Comparison of ENCODE assay signal across 25 mouse cellular contexts in genomic region chr16:5377001-5377400, GRCm38 (mm10).
"Had no signal": no experiment of that assay in that cellular context is flagged by ENCODE, and none has a peak within 500 bp of the region (broad histone marks: within the 10 kb centered on the region; RNA-seq: fewer than 3 reads in every experiment).

No protein-coding gene starts in this region.

- H3K4me1 ChIP-seq: heart, embryonic 10.5 days; heart, embryonic 12.5 days; hindbrain, embryonic 12.5 days; hindbrain, embryonic 15.5 days; kidney, embryonic 15.5 days; limb, embryonic 13.5 days; limb, embryonic 15.5 days; liver, embryonic 12.5 days had no signal

- H3K36me3 ChIP-seq: heart, embryonic 10.5 days; heart, embryonic 12.5 days; hindbrain, embryonic 12.5 days; hindbrain, embryonic 15.5 days; kidney, embryonic 15.5 days; limb, embryonic 13.5 days; limb, embryonic 15.5 days; liver, embryonic 12.5 days had no signal

- H3K9ac ChIP-seq: forebrain, postnatal 0 days; heart, embryonic 12.5 days; hindbrain, embryonic 12.5 days; hindbrain, embryonic 15.5 days; kidney, embryonic 15.5 days; limb, embryonic 13.5 days; limb, embryonic 15.5 days; liver, embryonic 12.5 days had no signal

- H3K27ac ChIP-seq: heart, embryonic 10.5 days; hindbrain, embryonic 12.5 days; hindbrain, embryonic 15.5 days; hindbrain, postnatal 0 days; kidney, embryonic 15.5 days; kidney, postnatal 0 days; limb, embryonic 13.5 days; limb, embryonic 15.5 days; liver, embryonic 12.5 days had no signal

- DNase-seq: forebrain, postnatal 0 days; gastrocnemius, postnatal 14 days; gastrocnemius, postnatal 36 days; heart, adult 18-20 months; heart, postnatal 14 days; heart, postnatal 36 days; kidney, adult 11 months; kidney, adult 2 months; kidney, adult 9 months; kidney, postnatal 14 days; kidney, postnatal 36 days; layer of hippocampus, adult 9-11 months; layer of hippocampus, postnatal 36 days; left cerebral cortex, postnatal 4 days had no signal

- H3K4me3 ChIP-seq: heart, embryonic 10.5 days; heart, embryonic 12.5 days; hindbrain, embryonic 12.5 days; hindbrain, embryonic 15.5 days; kidney, embryonic 15.5 days; limb, embryonic 13.5 days; limb, embryonic 15.5 days; liver, embryonic 12.5 days had no signal

- H3K27me3 ChIP-seq: heart, embryonic 12.5 days; hindbrain, embryonic 12.5 days; hindbrain, embryonic 15.5 days; kidney, embryonic 15.5 days; limb, embryonic 13.5 days; limb, embryonic 15.5 days had no signal

- H3K4me2 ChIP-seq: heart, embryonic 12.5 days; hindbrain, embryonic 12.5 days; hindbrain, embryonic 15.5 days; kidney, embryonic 15.5 days; limb, embryonic 13.5 days; limb, embryonic 15.5 days; liver, embryonic 12.5 days had no signal

- H3K9me3 ChIP-seq: heart, embryonic 10.5 days; heart, embryonic 12.5 days; hindbrain, embryonic 12.5 days; hindbrain, embryonic 15.5 days; kidney, embryonic 15.5 days; limb, embryonic 13.5 days; limb, embryonic 15.5 days; liver, embryonic 12.5 days had no signal

- ATAC-seq: forebrain, postnatal 0 days; hindbrain, postnatal 0 days; intestine, embryonic 16.5 days; liver, embryonic 12.5 days had no signal
